Mouse (Mus musculus) T-helper 17 cell (primary cell): Measurements from ENCODE around the gene Tnr.

Experiments used
- in situ Hi-C, 2 experiments: fragments of 300-600 bp; cut with MboI, MseI; formaldehyde crosslinking; loops; 1 replicate in 1 of 2; 2 replicates in 1 of 2; pipeline ENCODE4 v1.15.1; 2025; ENCODE audit warnings: high pct_unique_total_duplicates in 2 of 2

Tnr gene

DNA sequence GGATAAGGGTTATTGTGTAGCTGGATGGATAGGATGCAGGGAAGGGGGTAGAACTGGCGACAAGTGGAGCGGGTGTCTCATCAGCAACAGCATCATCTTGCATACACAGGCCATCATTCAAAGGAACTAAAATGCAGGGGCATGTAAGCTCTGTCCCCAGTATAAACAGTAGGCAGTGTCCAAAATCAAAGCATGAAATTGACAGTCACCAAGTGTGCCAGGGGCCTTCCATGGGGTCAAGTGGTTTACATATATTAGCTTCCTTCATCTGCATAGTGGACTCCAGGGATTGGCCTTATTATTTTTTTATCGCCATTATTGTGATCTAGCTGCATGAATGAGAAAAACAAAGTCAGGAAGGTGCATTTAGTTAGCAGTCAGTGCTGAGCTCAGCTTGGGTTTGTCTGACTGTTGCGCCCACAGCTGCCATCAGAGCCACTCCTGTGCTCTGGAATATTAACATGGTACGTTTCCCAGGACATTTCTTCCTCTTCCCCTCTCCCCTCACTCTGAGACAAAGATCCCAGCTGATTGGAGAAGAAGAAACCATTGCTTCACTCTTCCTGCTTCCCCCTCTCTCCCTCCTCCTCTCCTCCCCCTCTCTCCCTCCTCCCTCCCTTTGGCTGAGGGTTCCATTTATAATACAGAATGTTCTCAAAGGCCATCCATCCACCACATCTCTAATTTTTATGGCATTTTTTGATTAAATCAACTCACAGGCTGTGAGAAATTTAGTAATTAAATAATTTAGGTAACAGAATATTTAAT lies 106.4 kb downstream of the Tnr start:
- in situ Hi-C loops: no loop called here

DNA sequence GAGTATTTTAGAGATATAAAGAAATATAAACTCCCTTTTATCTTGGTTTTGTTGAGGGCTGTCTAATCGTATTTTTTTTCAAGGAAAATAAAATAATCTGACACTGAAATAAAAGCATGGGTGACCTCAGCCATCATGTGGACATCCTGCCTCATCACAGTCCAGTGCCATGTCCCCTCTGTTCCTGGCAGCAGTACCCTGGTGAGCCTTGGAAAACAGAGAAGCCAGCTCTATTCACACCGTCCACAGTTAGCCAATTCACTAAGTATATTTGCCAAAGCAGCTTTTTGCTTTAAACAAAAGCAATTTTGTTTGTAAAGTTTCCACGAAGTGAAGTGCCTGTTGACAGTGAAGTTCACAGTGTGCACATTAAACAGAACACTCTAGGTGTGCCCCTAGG lies 109.0 kb downstream of the Tnr start:
- in situ Hi-C loops: no loop called here

DNA sequence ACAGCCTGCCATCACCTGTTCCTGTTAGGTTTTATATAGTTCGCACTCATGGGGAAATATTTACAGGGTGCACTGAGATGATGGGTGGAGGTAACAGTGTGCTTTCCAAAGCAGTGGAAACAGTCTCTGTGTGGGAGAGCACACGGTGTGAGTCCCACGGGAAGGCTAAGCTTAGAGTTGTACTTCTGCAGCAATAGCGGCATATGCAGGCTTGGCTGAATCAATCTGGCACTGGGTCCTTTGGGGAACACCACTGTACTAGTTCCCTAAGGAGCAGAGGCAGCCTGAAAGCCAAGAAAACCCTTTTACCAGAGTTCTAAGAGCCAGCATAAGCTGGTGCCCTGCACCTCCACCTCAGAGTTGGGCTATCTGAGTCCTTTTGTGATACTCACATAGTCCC lies 115.8 kb downstream of the Tnr start:
- in situ Hi-C loops: no loop called here

DNA sequence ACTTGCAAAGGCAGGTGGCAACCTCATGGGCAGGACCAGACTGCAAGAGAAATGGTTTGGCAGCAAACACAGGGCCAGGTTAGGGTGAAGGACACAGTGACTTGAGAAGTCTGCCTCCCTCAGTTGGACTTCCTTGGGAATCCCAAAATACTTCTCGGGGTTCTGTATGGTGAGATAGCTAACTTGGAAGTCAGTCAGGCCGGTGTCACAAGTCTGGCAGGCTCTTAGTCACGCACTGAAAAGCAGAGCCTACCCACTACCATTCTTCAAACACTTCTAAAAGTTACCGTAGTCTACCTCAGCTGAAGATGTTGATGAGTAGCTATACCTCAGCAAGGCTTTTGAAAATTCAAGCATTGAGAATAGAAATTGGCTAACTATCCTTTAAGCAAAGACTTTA lies 122.2 kb downstream of the Tnr start:
- in situ Hi-C loops: no loop called here

DNA sequence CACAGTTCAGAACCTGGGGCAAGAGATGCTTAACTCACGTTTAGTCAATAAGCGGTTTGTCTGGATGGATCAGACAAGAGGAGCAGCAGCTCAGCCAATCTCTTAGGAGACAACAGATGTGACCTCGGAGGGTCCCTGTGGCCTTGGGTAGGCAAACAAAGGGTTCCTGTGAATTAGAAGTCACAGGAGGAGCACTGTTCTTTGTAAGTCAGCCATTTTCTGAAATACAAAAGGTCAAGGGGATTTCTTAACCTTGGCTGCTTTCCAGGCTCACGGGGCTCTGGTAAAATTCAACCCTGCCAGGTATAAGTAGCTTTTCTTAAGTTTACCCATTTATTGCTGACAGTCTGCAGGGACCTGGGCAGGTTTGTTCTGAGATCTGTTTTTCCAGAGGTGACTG lies 126.9 kb downstream of the Tnr start:
- in situ Hi-C loops: no loop called here

DNA sequence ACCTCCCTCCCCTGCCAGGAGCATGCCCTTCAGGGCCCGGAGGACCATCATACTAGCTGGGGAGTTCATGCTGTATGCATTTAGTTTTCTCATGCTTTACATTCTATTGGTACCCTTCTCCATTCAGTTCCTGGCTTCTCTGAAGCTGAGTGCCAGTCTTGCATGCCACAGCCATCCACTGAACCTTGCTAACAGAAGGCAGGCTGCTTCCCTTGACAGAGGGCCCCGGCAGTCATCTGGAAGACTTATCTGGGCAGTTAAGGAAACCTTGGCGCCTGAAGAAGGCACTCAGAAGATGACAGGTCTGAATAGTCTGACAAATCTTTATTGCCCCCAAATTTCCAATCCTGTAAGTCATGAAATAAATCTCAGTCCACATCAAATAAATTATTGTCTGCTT lies 131.7 kb downstream of the Tnr start:
- in situ Hi-C loops: no loop called here

DNA sequence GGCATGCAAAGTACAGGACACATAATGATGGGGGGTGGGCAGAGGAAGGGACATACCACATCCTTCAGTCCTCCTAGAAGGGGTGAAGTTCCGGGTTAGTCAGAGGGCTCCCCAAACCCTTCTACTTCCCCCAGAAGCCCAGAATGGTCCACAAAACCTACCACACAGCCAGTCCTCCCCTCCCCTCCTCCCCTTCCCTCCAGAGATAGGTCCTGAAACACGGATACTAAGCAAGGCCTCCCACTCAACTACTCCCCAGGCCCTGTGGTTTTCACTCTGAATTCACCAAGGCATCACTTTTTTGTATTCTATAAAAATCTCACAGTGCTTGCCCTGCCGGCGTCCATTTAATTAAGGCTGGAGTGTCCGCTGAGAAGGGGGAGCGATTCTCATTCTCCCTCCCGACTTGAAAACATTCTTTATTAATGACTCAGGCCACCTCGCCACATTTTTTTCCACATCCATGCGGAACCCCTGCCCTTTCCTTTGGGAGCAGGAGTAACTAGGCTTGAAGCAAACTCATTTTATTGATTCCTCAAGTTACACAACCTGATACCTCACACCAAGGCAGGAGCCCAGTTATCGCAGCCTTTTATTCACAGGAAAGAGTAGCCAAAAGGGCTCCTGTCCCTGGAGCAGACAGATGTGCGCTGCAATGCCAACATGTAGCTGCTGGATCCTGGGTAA lies 134.4 kb downstream of the Tnr start:
- in situ Hi-C loops: no loop called here

DNA sequence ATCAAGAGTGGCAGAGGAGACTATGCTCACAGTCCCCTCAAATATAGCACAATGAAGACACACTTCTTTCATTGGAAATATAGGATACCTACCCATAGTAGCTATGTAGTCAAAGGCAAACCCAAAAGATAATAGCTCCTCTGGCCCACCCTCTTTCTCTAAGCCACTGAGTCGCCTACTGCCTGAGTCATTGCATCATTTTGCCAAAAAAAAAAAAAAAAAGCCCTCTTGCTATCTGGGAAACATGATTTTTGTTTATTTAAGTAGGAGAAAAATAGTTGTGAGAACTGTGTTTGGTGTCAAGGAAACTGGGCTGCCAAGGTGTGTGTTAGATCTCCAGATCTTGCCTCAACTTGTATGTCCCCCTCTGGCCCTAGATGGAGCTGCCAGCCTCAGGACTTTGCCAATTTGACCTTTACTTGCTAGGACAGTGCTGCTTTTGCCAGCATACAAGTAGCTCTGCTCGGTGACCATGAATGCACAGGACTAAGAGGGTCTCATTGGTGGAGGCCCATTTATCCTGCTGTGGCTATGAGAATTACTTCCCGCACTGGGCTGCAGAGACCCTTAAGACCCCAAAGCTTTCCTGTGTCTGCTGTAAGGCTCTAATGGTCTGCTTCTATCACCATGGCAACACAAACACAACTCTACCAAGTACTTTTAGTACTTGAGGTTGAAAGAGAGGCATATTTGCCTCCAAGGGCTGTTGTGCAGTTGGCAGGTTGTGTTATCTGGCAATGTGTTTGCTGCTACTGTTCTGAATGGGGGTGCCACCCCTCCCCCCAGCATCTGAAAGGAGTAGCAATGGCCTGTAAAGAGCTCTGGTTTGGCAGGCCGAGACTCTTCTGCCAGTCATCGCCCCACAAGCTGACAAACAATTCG lies 137.3 kb downstream of the Tnr start:
- in situ Hi-C loops: no loop called here

DNA sequence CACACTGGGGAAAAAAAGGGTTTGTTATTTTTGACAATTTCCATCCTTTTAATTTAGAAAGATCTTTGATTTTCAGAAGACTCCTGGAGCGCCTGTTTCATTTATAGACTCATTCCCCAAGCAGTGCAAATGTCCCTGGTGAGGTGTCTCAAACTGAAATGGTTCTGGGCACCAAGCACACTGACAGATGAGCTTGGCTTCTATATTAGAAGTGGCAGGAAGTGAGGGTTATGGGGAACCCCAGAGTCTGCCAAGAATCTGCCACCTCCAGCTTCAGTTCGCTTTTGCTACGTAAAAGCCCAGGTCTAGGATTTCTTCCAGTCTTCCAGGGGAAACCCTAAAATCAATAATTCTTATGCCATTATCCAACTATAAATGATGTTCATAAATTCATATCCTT lies 140.9 kb downstream of the Tnr start:
- in situ Hi-C loops: no loop called here

DNA sequence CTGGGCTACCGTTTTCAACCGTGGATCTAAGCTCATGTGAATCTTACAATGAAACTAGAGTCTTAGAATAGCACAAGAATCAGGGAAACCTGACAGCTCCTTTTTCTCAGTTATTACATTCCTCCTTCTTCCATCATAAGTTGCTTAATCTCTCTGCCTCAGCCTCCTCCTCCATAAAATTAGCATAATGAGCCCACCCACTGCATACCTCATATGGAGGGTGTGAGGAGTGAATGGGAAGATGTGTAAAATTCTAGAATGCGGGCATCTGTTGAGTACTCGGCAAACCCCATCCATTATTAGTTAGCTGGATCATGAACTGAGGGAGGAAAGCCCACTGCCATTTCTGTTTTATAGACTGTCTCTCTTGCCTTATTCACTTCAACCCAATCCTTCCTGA lies 141.4 kb downstream of the Tnr start:
- in situ Hi-C loops: no loop called here

DNA sequence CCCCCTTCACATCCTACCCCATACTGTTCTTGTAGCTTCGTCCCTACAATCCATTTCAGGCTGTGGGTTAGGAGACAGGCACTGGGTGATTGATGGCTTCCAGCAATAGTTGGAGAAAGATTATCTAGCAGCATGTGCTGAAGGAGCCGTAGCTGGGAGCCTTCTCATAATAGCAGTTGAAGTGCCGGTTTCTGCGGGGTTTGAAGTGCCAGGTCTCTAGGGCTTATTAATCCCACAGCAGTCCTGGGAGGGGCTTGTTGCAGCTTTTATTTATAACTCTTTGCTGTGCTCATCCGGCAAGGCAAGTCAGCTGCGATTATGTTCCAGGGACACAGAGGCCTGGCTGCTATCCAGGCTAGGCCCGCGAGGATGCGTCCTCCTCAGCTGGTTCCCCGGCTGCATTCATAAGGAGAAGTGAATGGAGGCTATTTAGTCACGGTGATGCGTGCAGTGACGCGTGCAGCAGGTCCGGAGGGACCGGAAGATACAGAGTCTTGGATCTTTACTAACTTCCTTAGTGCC lies 147.1 kb downstream of the Tnr start:
- in situ Hi-C loops: loop anchor here in 1 of 2 experiments (10.0 kb wide), 1 partner anchor 404 kb away; no protein-coding TSS in a partner anchor

DNA sequence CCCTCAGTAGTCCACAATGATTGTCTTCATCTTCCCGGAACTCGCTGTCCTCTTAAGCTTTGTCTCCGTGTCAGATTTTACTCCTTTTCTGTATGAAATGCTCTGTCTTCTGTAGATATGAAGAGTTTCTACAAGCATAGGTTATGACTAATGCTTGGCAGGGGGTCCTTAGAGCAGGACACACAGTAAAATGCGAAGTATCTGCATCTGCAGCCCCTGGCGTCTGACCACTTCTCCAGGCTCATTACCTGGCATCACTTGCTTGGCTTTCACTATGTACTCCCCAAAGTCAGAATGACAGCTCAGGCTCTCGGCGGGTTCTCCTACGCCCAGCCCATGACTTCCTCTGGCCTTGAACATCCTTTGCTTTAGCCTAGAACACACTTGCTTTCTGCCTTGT lies 147.6 kb downstream of the Tnr start:
- in situ Hi-C loops: loop anchor here in 1 of 2 experiments (10.0 kb wide), 1 partner anchor 404 kb away; no protein-coding TSS in a partner anchor

DNA sequence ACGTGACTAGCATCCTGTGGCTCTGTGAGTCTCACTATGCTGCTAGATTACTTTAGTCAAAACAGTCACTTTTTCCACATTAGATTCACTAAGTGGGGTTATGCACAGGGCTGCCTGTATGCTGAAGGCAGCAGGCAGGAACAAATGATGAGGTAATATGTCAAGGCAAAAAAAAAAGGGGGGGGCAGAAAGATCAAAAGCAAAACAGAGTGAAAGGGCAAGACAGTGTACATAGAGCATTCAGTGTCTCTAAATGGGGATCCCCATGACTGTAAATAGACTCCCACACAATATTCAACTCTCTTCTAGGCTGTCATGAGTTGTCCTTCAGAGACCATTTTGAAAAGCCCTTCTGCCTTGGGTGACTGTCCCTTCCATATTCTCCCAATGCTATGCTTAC lies 150.7 kb downstream of the Tnr start:
- in situ Hi-C loops: loop anchor here in 1 of 2 experiments (10.0 kb wide), 1 partner anchor 401 kb away; no protein-coding TSS in a partner anchor

DNA sequence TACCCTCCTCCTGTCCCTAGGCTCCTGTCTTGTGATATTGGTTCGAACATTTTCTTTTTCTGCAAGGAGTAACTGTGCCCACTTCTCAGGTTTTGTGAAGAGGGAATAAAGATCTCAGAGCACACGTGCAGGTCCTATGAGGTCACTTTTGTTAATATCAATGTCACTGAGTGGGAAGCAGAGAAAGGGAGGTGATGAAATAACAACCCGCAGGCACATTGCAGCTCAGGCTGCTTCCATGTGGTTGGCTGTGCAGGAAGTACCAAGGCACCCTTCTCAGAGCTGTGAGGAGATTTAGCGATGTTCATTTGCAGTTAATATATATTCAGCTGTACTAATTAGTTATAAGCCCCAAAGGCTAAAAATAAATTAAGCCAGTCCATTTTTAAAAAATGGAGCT lies 151.9 kb downstream of the Tnr start:
- in situ Hi-C loops: loop anchor here in 1 of 2 experiments (10.0 kb wide), 1 partner anchor 399 kb away; no protein-coding TSS in a partner anchor

DNA sequence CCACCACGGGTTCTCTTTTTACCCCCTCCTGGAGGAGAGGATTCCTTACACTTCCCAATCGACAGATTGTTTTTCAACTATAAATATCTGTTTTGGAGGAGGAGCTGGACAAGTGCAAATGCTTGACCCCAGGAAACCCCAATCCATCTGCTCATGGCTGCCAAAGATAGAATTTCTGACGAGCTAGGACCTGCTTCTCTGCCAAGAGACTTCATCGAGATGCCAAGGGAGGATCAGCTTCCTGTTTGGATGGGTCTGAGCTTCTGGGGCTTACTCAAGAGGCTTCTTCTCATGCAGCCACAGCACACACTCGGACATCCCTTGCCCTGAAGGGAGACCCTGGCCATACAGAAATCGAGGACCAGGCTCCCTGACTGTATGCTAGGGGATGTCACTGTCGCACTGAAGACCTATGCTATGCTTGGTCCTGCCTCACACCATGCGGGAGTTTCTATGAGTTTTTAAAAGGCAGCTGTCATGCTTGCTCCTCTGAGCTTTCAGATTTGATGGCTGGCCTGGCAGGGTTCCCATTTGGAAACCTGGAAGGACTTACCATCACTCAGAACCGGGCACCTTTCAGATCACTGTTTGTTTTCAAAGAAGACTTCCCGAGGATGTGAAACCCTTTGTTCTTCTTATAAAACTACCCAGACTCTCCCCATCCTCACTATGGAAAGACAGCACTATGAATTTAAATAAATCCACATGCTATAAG lies 154.8 kb downstream of the Tnr start:
- in situ Hi-C loops: loop anchor here in 1 of 2 experiments (10.0 kb wide), 1 partner anchor 396 kb away; no protein-coding TSS in a partner anchor

DNA sequence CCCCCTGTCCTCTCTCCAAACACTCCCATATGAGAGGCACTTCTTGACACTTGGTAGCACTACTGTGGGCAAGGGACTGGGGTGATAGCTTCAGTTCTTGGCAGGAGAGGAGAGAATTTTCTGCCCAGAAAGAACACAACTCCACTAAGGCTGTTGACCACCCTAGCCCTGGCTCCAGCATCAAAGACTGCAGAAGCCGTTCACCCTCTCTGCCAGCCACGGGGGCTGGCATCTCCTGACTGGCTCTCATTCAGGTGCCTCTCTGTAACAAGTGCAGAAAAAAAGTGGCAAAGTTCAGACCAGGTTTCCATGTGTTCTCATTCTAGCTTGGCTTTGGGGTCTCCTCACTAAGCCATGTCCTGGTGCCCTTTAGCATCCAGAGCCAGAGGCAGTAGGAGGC lies 157.7 kb downstream of the Tnr start:
- in situ Hi-C loops: no loop called here

DNA sequence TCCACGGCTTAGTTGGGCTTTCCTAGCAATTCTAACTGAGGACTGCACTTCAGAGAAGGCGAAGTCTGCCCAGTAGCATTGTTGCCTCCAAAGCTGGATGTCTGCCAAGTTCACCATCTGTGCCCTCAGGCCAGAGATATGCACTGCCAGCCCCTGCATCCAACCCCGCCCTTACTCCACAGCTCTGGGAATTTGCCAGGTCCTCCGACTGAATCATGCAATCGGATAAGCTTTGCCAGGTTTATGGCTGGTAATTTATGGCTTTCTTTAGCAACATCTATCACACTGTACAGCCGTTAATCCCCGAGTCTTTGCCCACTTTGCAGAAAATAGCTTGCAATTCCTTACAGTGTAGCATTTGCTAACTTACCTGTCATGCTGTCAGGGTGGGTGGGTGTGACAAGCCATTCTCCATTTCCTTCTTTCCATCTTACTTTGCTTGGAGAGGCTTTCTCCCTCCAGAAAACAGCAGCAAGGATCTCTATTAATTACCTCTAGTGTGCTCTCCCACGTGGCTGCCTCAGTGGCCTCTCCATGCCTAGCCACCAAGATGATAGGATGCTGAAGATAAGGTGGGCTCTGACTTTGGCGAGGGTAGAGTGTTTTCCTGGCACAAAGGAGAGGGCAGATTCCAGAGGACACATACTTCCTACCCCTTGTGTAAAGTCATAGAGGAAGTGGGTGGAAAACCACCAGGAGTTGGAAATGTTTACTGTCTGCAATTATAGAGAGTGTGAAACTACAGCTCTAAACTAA lies 163.1 kb downstream of the Tnr start:
- in situ Hi-C loops: no loop called here

DNA sequence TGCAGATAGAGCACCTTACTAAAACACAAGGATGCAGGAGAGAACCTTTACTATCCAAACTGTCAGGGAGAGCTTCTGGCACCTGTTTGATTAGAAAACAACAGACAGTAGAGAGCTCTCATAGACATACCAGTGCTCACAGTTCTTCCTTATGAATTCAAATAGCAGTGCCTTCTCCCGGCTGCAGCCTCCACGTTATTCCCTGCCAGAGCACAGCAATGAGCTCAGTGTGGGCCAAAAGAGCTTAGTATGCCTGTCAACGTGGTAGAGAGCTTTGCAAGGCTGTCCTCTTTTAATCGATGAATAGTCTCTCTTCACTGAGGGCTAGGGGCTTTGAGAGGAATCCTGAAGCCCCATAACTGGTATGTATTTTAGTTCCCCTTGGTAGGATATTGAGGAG lies 173.1 kb downstream of the Tnr start:
- in situ Hi-C loops: no loop called here

DNA sequence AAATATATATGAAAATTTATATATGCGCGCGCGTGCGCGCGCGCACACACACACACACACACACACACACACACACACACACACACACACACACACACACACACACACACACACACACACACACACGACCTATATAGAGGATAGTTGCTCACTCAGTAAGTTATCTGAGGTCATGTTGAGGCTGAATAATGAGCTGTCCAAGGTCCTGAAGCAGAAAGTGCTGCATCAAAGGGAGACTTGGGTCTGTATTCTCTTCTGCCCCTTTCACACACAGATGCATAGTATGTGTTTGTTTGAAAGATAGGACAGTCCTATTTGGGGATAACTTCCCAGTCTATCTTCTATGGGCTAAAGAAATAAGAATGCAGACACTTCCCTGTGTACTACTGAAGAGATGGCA lies 178.5 kb downstream of the Tnr start:
- in situ Hi-C loops: no loop called here

DNA sequence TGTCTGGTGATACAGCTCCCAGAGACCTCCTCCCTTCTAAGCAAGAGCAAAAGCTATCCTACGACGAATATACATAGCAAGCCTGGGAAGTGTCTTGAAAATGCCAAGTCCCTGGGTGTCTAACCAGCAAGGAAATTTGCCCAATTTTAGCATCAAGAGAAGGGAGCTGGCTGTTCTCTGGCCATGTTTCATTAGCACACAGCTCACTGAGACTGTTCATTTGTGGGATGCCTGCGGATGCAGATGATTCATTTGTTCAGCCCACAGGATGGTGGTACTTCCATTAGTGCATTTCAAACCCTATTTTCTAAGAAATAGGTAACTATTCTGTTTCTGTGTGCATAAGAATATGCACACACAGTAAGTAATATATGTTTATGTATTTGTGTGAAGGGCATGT lies 181.4 kb downstream of the Tnr start:
- in situ Hi-C loops: no loop called here
